Mouse (Mus musculus) layer of hippocampus, postnatal 10 days (tissue): ENCODE data around the gene Auts2. TPM values are rescaled to one million over a fixed set of nuclear protein-coding genes. Genes with fewer than 3 reads are reported as not detected.

Experiments
- DNase-seq, 2 experiments: peaks; one replicate each; pipeline ENCODE4 v3.0.0; 2021; ENCODE audit warnings: low spot score in 2 of 2
- total RNA-seq, 2 experiments: library from RNA; stranded (reverse); gene quantifications; 2 replicates each; pipeline ENCODE4 v1.2.3; 2021

Auts2 gene
- total RNA-seq, 2 experiments from 2014 or later = 137 to 150 TPM

- DNase-seq = peak in 1 of 2 experiments; percentile 42
Measured at GRCm38 (mm10) chr5:132030941-132031531, 512.1 kb downstream of the Auts2 start.

DNA sequence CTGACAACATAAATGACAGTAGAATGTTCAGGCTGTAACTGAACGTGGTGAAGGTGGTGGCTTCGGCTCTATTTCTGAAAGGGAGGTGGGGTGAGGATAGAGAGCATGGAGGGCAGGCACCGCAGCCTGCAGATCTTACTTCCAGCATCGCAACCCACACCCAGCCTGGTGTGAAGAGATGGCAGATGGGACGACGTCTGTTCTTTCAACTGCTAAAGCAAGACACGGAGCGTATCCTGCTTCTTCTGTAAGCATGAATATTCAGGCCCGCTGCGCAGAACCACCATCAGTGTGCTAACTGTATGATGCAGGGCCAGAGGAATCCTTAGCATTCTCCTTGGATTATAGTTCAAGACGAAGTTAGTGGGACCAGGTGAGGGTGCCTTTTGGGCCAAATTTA, 513.5 kb downstream of the Auts2 start:
- peak; percentile 61 to 71 for DNase-seq

GRCm38 (mm10) chr5:132029038-132029437, 514.1 kb downstream of the Auts2 start:
- no peak for DNase-seq

DNA sequence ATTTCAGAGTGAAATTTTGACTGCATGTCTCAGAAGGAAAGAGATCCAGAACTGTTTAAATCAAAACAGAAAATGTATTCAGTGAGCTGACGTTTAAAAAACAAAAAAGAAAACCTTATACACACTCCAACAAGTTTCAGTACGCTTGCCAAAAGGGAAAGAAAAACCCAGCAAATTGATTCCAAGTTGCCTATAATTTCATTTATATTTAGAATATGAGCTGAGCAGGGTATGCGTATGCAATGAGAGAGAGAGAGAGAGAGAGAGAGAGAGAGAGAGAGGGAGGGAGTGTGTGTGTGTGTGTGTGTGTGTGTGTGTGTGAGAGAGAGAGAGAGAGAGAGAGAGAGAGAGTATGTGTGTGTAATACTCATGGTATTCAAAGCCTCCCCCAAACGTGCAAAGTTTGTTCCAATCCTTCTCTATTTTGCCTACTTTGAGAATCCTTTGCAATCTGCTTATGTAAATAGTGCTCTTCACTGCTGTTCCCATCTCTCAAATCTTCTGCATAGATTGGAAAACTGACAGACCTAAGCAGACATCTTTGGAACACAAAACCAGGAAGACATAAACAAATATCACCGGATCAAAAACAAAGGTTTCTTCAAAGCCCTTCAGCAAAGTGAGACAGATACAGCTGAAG, 515.2 kb downstream of the Auts2 start:
- no peak for DNase-seq

GRCm38 (mm10) chr5:132013296-132013695, 529.8 kb downstream of the Auts2 start:
- no peak for DNase-seq

GRCm38 (mm10) chr5:132011795-132012194, 531.3 kb downstream of the Auts2 start:
- peak; percentile 45 to 57 for DNase-seq

- no peak for DNase-seq
Measured at GRCm38 (mm10) chr5:132008703-132009222, 534.4 kb downstream of the Auts2 start.

GRCm38 (mm10) chr5:132007907-132008306, 535.2 kb downstream of the Auts2 start:
- no peak for DNase-seq

DNA sequence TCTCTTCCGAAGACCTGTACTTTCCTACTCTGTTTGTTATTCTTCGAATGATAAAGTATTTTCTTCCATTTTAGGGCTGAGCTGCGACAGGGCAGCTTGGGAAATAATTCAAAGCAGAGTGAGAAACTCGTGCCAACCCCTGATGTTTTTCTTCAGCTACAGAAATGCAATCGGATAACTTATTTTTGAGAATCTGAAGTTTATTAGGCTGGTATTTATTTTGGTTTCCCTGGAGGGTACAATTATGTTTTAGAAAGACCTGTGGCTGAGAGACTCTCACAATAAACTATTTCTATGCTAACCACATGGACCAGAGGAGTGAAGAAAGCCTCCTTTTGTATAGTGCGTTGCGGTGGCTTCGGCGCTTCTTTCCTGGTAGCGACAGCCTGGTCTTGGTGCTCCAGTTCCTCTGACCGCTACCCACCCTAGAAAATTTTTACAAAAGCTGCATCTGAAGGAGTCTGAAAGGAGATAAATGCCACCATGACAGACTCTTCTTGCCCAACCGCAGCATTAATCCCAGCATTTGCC, 550.4 kb downstream of the Auts2 start:
- no peak for DNase-seq

DNA sequence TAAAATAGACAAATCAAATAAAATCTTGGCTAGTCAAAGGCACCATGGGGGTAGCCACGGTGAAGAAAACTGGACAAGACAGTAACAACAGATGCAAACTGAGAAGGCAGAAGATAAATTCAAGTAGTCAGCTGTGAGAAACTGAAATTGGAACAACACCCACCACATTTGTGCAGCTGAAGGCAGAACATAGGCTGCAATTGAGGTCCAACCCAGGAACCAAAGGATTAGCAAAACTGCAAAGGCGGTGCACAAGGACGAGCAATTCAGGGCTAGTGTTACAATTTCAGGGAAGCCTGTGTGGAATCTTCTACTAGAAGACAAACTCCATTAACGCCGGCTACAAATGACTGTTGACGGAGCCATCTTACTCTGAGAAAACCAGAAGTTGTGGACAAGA, 550.9 kb downstream of the Auts2 start:
- no peak for DNase-seq

GRCm38 (mm10) chr5:131990532-131990931, 552.6 kb downstream of the Auts2 start:
- DNase-seq = no peak

DNA sequence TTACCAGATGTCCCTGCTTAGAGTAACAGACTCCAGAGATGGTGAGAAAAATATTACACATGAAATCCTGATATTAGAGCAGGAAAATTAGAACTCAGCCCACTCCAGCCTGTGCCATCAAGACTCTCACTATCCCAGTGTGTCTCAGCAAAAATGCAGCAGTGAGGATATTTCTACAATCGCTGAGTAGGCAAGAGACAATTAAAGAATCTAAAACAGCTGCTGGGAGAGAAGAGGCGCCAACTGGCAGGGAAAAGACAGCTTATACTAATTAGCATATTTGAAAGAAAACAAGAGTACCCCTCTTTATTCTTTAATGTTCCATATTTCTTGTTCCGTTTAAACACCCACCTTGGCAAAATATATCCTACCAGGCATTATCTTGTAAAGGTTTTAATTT, 561.7 kb downstream of the Auts2 start:
- DNase-seq = no peak

GRCm38 (mm10) chr5:131978939-131979338, 564.2 kb downstream of the Auts2 start:
- DNase-seq = no peak

GRCm38 (mm10) chr5:131977497-131977896, 565.6 kb downstream of the Auts2 start:
- DNase-seq = no peak

- no peak for DNase-seq
Measured at GRCm38 (mm10) chr5:131971901-131972300, 571.2 kb downstream of the Auts2 start.

- no peak for DNase-seq
Measured at GRCm38 (mm10) chr5:131965499-131965898, 577.6 kb downstream of the Auts2 start.

- DNase-seq = no peak
Measured at GRCm38 (mm10) chr5:131963565-131963964, 579.6 kb downstream of the Auts2 start.

DNA sequence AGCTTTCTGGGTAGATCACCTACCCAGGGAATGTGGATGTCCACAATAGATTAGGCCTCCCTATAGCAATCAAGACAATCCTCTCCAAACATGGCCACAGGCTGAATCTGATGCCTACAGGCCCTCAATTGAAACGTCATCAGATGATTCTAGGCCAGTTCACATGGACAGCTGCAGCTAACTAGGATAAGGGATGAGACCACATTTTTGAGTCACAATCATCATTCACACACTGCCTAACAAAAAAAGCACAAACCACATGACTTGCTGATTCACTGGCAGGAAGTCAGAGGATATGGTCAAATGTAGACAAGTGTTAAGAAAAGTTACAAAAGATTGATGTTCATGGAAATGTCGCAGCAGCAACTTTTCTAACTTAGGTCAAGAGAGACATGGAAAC, 581.3 kb downstream of the Auts2 start:
- no peak for DNase-seq

DNA sequence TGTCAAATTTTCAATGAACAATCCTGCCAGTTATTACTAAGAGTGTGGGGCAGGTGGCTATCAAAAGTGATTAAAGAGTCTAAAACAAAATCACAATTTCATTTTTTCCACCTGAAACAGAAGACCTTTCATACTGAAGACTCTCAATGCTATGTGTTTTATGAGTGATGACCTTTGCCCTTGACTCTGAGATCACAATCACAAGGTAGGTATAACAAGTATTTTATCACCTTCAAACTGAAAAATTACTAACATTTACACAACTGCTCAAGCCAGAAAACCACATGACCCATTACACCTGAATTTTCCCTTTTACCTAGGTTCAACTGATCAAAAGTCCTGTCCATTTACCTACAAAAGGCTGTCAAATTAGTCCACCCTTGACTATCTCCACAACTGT, 582.7 kb downstream of the Auts2 start:
- DNase-seq = no peak

GRCm38 (mm10) chr5:131956998-131957397, 586.1 kb downstream of the Auts2 start:
- no peak for DNase-seq

- no peak for DNase-seq
Measured at GRCm38 (mm10) chr5:131956090-131956489, 587.1 kb downstream of the Auts2 start.

DNA sequence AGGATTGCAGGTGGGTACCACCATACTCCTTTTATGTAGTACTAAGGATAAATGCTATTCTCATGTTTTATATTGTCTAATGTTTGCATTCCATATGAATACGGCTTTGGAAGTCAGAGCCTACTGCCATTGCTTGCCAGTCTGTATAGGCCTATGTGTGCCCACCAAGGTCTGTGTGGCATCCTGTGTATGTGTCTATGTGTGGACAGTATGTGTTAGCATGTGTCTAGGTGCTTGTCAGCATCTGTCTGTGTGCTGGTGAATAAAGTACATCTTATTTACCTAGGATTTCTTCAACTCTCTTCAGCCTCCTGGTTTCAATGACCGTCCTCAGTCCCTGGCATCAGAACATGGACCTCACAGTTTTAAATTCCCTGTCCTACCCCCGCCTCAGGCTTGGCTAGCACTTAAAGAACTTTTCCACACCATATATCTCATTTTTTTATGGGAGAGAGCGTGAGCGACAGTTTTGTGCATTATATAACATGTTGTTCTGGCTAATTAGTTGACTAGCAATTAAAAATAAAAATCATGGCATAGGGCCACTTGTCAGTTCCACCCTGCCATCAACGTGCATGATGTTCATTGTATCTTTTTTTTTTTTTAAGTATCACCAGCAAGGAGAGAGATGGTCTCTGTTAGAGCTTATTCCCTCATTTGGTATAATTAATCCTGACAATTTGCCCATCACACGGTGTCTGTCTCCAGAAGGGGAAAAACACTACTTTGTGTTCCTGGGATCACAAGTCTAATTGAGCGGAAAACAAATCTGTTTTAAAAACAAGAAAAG, 587.7 kb downstream of the Auts2 start:
- DNase-seq = no peak
